Mouse (Mus musculus) hindbrain, embryonic 11.5 days (tissue): Measurements from ENCODE around the gene Prss50. TPM values are rescaled to one million over a fixed set of nuclear protein-coding genes. Genes with fewer than 3 reads are reported as not detected.

ENCODE experiments used
- ATAC-seq: fragments of 200-750 bp; cut with Nextera tagmentation; 2 replicates; pipeline ENCODE4 v1.8.0; 2017; ENCODE audit warnings: mild to moderate bottlenecking, moderate TSS enrichment, moderate library complexity; ENCODE audit not compliant: low FRiP score
- DNase-seq: peaks from one replicate; pipeline ENCODE4 v3.0.0-alpha.2; 2015; ENCODE audit warnings: low spot score
- H3K27ac ChIP-seq: fragments of 300-500 bp; sonication (generic); 2 replicates; pipeline ENCODE4 v1.5.1; 2014; ENCODE audit warnings: mild to moderate bottlenecking, low read depth, low read length
- H3K27me3 ChIP-seq: fragments of 300-500 bp; sonication (generic); 2 replicates; pipeline ENCODE4 v1.6.1; 2014; ENCODE audit warnings: mild to moderate bottlenecking, low read length, moderate library complexity, mixed read lengths; ENCODE audit not compliant: control insufficient read depth, insufficient read depth
- H3K36me3 ChIP-seq: fragments of 300-500 bp; sonication (generic); 2 replicates; pipeline ENCODE4 v1.6.1; 2014; ENCODE audit warnings: mild to moderate bottlenecking, low read length, moderate library complexity, mixed read lengths; ENCODE audit not compliant: control insufficient read depth, insufficient read depth
- H3K4me1 ChIP-seq: fragments of 300-500 bp; sonication (generic); replicated peaks from 2 replicates; pipeline ENCODE4 v1.6.1; 2014; ENCODE audit warnings: low read length, mixed read lengths; ENCODE audit not compliant: control insufficient read depth, insufficient read depth
- H3K4me2 ChIP-seq: fragments of 300-500 bp; sonication (generic); replicated peaks from 2 replicates; pipeline ENCODE4 v1.6.1; 2014; ENCODE audit warnings: mild to moderate bottlenecking, low read depth, low read length
- H3K4me3 ChIP-seq: fragments of 300-500 bp; sonication (generic); 2 replicates; pipeline ENCODE4 v1.5.1; 2014; ENCODE audit warnings: low read depth, low read length
- H3K9ac ChIP-seq: fragments of 300-500 bp; sonication (generic); 2 replicates; pipeline ENCODE4 v1.6.1; 2014; ENCODE audit warnings: low read depth, low read length
- H3K9me3 ChIP-seq: fragments of 300-500 bp; sonication (generic); 2 replicates; pipeline ENCODE4 v1.6.1; 2016; ENCODE audit warnings: low read length; ENCODE audit not compliant: control insufficient read depth
- WGBS: fragments of 180-500 bp; shearing (Covaris S2); extraction: QIAGEN DNeasy Blood & Tissue Kit; methylation state at CpG from one replicate; pipeline ENCODE4 v1.1.7; 2014; 5-methylcytosine and 5-hydroxymethylcytosine counted together
- polyA plus RNA-seq: library from polyadenylated mRNA; unstranded; fragments of >200 nt; fragmentation: Nextera tagmentation; extraction: Ambion mirVana; gene quantifications from 2 replicates; pipeline ENCODE4 v1.2.1, GENCODE M21; 2014

Gene Prss50
- polyA plus RNA-seq, 1 experiment from 2014 or later, result 0.31 TPM

- H3K36me3 ChIP-seq, result no peaks in the 10 kb centered on the region
- WGBS, result 47% methylated on average over 5 of the region's 5 CpGs
- DNase-seq, result no peak
- no peaks in the 10 kb centered on the region for H3K9me3 ChIP-seq
- H3K9ac ChIP-seq, result no peak overlapping the region
- H3K4me2 ChIP-seq, result no peak overlapping the region
- ATAC-seq, result no peak
- no peak overlapping the region for H3K4me3 ChIP-seq
- H3K4me1 ChIP-seq, result 0 out of 2 replicates have a peak, but pooled peaks cover 3% of the 10 kb centered on the region
- H3K27ac ChIP-seq, result no peak overlapping the region
- peaks cover 6% of the 10 kb centered on the region; the same call in 1 of the 2 replicates for H3K27me3 ChIP-seq
Observed at GRCm38 (mm10) chr9:110858523-110858922, 756 bp downstream of the Prss50 start.

GRCm38 (mm10) chr9:110858967-110859596, 1.3 kb downstream of the Prss50 start:
- no peak for DNase-seq
- H3K27me3 ChIP-seq, result peaks cover 6% of the 10 kb centered on the region; the same call in 1 of the 2 replicates
- no peak overlapping the region for H3K9ac ChIP-seq
- no peak overlapping the region for H3K4me2 ChIP-seq
- H3K4me3 ChIP-seq, result no peak overlapping the region
- WGBS, result 80% methylated on average over 5 of the region's 5 CpGs
- no peaks in the 10 kb centered on the region for H3K9me3 ChIP-seq
- 0 out of 2 replicates have a peak, but pooled peaks cover 3% of the 10 kb centered on the region for H3K4me1 ChIP-seq
- no peak overlapping the region for H3K27ac ChIP-seq
- no peak for ATAC-seq
- no peaks in the 10 kb centered on the region for H3K36me3 ChIP-seq

- no peaks in the 10 kb centered on the region for H3K9me3 ChIP-seq
- H3K27ac ChIP-seq, result no peak overlapping the region
- ATAC-seq, result no peak
- no peaks in the 10 kb centered on the region for H3K36me3 ChIP-seq
- WGBS, result 14% methylated on average over 7 of the region's 7 CpGs
- peaks cover 22% of the 10 kb centered on the region for H3K4me1 ChIP-seq
- no peak overlapping the region for H3K4me3 ChIP-seq
- no peak overlapping the region for H3K4me2 ChIP-seq
- H3K27me3 ChIP-seq, result peaks cover 11% of the 10 kb centered on the region
- H3K9ac ChIP-seq, result no peak overlapping the region
- DNase-seq, result peak; percentile 76
Observed at GRCm38 (mm10) chr9:110871030-110871429, 13.3 kb downstream of the Prss50 start.

DNA sequence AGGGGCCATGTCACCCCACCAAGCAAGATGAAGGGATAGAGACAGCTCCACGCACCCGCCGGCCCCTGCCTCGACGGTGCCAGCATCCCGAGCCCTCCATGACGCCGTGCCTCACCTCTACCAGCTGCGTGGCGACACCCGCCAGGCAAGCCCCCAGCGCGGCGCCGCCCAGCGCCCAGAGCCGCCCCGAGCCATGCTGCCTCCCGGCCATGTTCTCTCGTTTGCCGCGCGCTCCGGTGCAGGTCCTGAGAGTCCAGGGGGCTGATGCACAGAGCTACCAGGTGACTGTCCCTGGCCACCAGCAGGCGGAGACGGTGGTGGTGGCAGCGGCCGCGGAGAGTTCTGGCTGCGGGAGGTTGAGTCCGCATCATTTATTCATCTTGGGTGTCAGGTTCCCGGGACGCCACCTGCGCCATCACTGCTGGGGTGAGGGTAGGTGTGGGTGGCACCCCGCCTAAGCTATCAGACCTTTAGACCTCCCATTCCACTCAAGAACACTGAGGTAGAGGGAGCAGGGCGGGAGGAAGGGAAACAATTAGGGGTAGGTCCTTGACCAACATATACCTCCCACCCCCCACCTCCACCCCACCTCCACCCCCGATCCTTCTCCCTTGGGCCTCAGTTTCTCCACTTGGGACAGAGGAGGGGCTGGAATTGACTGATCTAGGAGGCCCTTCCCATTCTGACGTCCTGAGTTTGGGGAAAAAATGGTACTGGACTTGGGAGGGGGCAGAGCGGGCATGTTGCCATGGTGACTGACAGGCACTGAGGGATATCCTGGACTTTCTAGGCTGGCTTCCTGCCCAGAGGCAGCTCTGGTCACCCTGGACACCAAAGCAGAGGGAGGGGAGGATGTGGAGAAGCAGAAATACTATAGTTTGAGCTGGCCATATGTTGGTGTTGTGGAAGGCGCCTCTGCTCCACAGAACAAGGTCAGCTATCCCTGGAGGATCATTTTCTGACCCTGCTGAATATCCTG, 16.2 kb downstream of the Prss50 start:
- Histone ChIP-seq H3K27ac (no peak overlapping the region; the same call in 1 of the 2 replicates), H3K36me3 (no peaks in the 10 kb centered on the region), H3K4me3 (peak overlapping the region; percentile 21), H3K4me1 (peaks cover 22% of the 10 kb centered on the region), H3K4me2 (peak overlapping the region; percentile 55), H3K27me3 (peaks cover 20% of the 10 kb centered on the region), H3K9me3 (no peaks in the 10 kb centered on the region), H3K9ac (peak overlapping the region; percentile 42)
- ATAC-seq (peak; percentile 69), DNase-seq (peak; percentile 54)
- 10% methylated on average over 34 of the region's 40 CpGs for WGBS

DNA sequence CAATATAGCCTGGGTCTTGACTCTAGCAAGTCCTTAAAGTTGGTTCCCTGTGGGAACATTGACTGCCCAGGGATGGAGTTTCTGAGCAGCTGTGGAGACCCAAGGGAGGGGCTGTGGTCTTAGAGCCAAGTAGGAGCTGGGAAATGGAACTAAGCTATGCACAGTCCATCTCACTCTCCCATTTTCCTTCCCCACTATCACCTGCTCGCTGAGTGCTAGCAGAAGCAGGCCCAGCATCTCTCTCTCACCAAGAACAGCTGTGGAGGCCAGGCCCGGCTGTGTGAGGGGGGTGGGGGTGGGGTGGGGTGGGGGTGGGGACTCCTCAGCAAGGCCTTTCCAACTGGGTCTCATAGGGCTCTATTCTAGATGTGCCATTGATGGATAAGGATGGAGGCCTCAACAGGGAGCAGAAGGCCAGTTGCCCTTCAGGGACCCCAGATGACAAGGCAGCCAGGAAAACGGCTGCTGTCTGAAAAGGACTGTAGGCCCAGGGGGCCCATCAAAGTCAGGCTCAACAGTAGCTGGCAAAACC, 17.0 kb downstream of the Prss50 start:
- H3K4me3 ChIP-seq, result no peak overlapping the region
- H3K4me1 ChIP-seq, result peaks cover 24% of the 10 kb centered on the region
- WGBS, result 7% methylated on average over 3 of the region's 3 CpGs
- peak overlapping the region; percentile 2; the same call in 1 of the 2 replicates for H3K4me2 ChIP-seq
- peaks cover 27% of the 10 kb centered on the region for H3K27me3 ChIP-seq
- no peaks in the 10 kb centered on the region for H3K36me3 ChIP-seq
- no peak overlapping the region; the same call in 1 of the 2 replicates for H3K27ac ChIP-seq
- peak; percentile 82 for ATAC-seq
- no peak overlapping the region for H3K9ac ChIP-seq
- peak; percentile 42 for DNase-seq
- no peaks in the 10 kb centered on the region for H3K9me3 ChIP-seq

DNA sequence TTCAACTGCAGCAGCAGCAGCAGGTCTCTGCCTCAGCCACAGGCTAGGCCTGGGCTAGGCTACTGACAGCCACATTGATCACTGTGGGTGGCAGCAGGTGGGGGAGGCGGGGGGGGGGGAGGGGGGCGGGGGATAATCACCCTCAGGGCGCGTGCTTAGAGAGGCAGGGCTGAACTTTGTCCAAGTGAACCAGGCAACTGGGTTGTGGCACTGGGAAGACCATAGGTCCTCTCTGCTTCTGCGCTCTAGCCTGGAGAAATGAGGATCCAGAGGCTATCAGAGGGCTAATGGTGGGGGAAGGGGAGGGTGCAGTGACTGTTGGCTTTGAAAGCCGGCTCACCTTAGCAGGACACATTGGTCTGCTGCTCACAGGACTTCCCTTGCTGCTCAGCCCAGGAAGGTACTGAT, 17.5 kb downstream of the Prss50 start:
- Histone ChIP-seq H3K9me3 (no peaks in the 10 kb centered on the region), H3K9ac (no peak overlapping the region), H3K27ac (no peak overlapping the region), H3K4me1 (peaks cover 26% of the 10 kb centered on the region), H3K4me2 (no peak overlapping the region), H3K4me3 (no peak overlapping the region), H3K36me3 (no peaks in the 10 kb centered on the region), H3K27me3 (peaks cover 33% of the 10 kb centered on the region)
- peak; percentile 63 for ATAC-seq
- 23% methylated on average over 4 of the region's 6 CpGs for WGBS
- no peak for DNase-seq

DNA sequence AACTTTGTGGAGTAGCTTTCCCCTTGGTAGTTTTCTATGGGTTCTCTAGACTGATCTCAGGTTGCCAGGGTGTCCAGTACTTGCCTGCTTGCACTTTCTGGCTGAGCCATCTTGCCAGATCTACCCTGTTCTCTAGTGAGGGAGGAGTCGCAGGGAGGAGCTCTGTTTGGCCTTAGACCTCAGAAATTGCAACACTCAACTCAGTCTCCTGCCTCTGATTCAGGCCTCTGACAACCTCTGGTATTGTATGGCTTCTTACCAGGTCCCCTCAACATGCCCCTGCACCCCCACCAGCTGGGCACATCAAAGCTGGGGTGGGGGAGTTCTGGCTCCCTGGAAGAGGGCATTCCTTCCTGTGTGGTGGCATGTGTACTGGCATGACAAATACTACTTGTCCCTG, 19.6 kb downstream of the Prss50 start:
- H3K27ac ChIP-seq, result no peak overlapping the region
- H3K9me3 ChIP-seq, result no peaks in the 10 kb centered on the region
- H3K9ac ChIP-seq, result no peak overlapping the region
- no peak for DNase-seq
- H3K4me1 ChIP-seq, result peaks cover 27% of the 10 kb centered on the region
- H3K4me2 ChIP-seq, result no peak overlapping the region
- ATAC-seq, result no peak
- peaks cover 45% of the 10 kb centered on the region for H3K27me3 ChIP-seq
- no peaks in the 10 kb centered on the region for H3K36me3 ChIP-seq
- H3K4me3 ChIP-seq, result no peak overlapping the region
- WGBS, result 95% methylated on average over 1 of the region's 1 CpGs

GRCm38 (mm10) chr9:110877888-110878287, 20.1 kb downstream of the Prss50 start:
- DNase-seq (no peak), ATAC-seq (no peak)
- Histone ChIP-seq H3K4me1 (peaks cover 27% of the 10 kb centered on the region), H3K36me3 (no peaks in the 10 kb centered on the region), H3K27me3 (peaks cover 40% of the 10 kb centered on the region), H3K4me3 (no peak overlapping the region), H3K27ac (no peak overlapping the region), H3K9me3 (no peaks in the 10 kb centered on the region), H3K4me2 (no peak overlapping the region), H3K9ac (no peak overlapping the region)
- 87% methylated on average over 5 of the region's 5 CpGs for WGBS
